Mouse (Mus musculus): ENCODE data around the gene Gm26602. TPM values are rescaled to one million over a fixed set of nuclear protein-coding genes. Genes with fewer than 3 reads are reported as not detected.

The Gm26602 gene
- polyA plus RNA-seq, 1 experiment from 2014 or later, result 4.3 TPM

GRCm38 (mm10) chr10:79934272-79934721 lies 23.6 kb downstream of the Gm26602 start:
- no peaks in the 10 kb centered on the region for H3K9me3 ChIP-seq (replicated peaks; ENCODE audit: control insufficient read depth, low read length)
- no peak overlapping the region for H3K4me3 ChIP-seq (ENCODE audit: low read depth, low read length)
- ATAC-seq (replicated peaks; ENCODE audit: insufficient number of reproducible peaks, low FRiP score, low TSS enrichment, low read depth), result no peak
- WGBS, result 73% methylated on average over 13 of the region's 13 CpGs
- H3K4me1 ChIP-seq (ENCODE audit: control insufficient read depth, insufficient read depth, low read length), result peaks cover 11% of the 10 kb centered on the region; the same call in 1 of the 2 replicates
- no peaks in the 10 kb centered on the region for H3K27me3 ChIP-seq (ENCODE audit: control insufficient read depth, insufficient read depth, low read length)
- H3K4me2 ChIP-seq (ENCODE audit: low read depth, low read length), result no peak overlapping the region
- no peak for DNase-seq (ENCODE audit: low spot score)
- H3K9ac ChIP-seq (replicated peaks; ENCODE audit: low read length), result no peak overlapping the region
- H3K27ac ChIP-seq (replicated peaks; ENCODE audit: low read depth, low read length), result no peak overlapping the region
- no peaks in the 10 kb centered on the region; the same call in 1 of the 2 replicates for H3K36me3 ChIP-seq (replicated peaks; ENCODE audit: control insufficient read depth, insufficient read depth, low read depth, low read length)

GRCm38 (mm10) chr10:79934794-79935569 lies 24.3 kb downstream of the Gm26602 start:
- no peaks in the 10 kb centered on the region for H3K9me3 ChIP-seq (replicated peaks; ENCODE audit: control insufficient read depth, low read length)
- no peak overlapping the region for H3K4me3 ChIP-seq (ENCODE audit: low read depth, low read length)
- 85% methylated on average over 16 of the region's 16 CpGs for WGBS
- no peak overlapping the region for H3K27ac ChIP-seq (replicated peaks; ENCODE audit: low read depth, low read length)
- no peak overlapping the region for H3K9ac ChIP-seq (replicated peaks; ENCODE audit: low read length)
- H3K36me3 ChIP-seq (replicated peaks; ENCODE audit: control insufficient read depth, insufficient read depth, low read depth, low read length), result no peaks in the 10 kb centered on the region; the same call in 1 of the 2 replicates
- DNase-seq (ENCODE audit: low spot score) (no peak), ATAC-seq (replicated peaks; ENCODE audit: insufficient number of reproducible peaks, low FRiP score, low TSS enrichment, low read depth) (no peak)
- no peaks in the 10 kb centered on the region for H3K27me3 ChIP-seq (ENCODE audit: control insufficient read depth, insufficient read depth, low read length)
- H3K4me1 ChIP-seq (ENCODE audit: control insufficient read depth, insufficient read depth, low read length), result peaks cover 11% of the 10 kb centered on the region; the same call in 1 of the 2 replicates
- H3K4me2 ChIP-seq (ENCODE audit: low read depth, low read length), result no peak overlapping the region

GRCm38 (mm10) chr10:79936284-79936910 lies 25.7 kb downstream of the Gm26602 start:
- ATAC-seq (replicated peaks; ENCODE audit: insufficient number of reproducible peaks, low FRiP score, low TSS enrichment, low read depth), result no peak
- Histone ChIP-seq H3K4me1 (ENCODE audit: control insufficient read depth, insufficient read depth, low read length) (peaks cover 11% of the 10 kb centered on the region; the same call in 1 of the 2 replicates), H3K4me2 (ENCODE audit: low read depth, low read length) (no peak overlapping the region), H3K4me3 (ENCODE audit: low read depth, low read length) (no peak overlapping the region), H3K27me3 (ENCODE audit: control insufficient read depth, insufficient read depth, low read length) (no peaks in the 10 kb centered on the region), H3K9ac (replicated peaks; ENCODE audit: low read length) (no peak overlapping the region), H3K27ac (replicated peaks; ENCODE audit: low read depth, low read length) (no peak overlapping the region), H3K9me3 (replicated peaks; ENCODE audit: control insufficient read depth, low read length) (no peaks in the 10 kb centered on the region), H3K36me3 (replicated peaks; ENCODE audit: control insufficient read depth, insufficient read depth, low read depth, low read length) (no peaks in the 10 kb centered on the region; the same call in 1 of the 2 replicates)
- WGBS, result 65% methylated on average over 10 of the region's 10 CpGs
- DNase-seq (ENCODE audit: low spot score), result no peak

GRCm38 (mm10) chr10:79936911-79937441 lies 26.3 kb downstream of the Gm26602 start:
- Histone ChIP-seq H3K4me2 (ENCODE audit: low read depth, low read length) (no peak overlapping the region), H3K4me3 (ENCODE audit: low read depth, low read length) (no peak overlapping the region), H3K9ac (replicated peaks; ENCODE audit: low read length) (no peak overlapping the region), H3K27me3 (ENCODE audit: control insufficient read depth, insufficient read depth, low read length) (no peaks in the 10 kb centered on the region), H3K27ac (replicated peaks; ENCODE audit: low read depth, low read length) (no peak overlapping the region), H3K9me3 (replicated peaks; ENCODE audit: control insufficient read depth, low read length) (no peaks in the 10 kb centered on the region), H3K36me3 (replicated peaks; ENCODE audit: control insufficient read depth, insufficient read depth, low read depth, low read length) (no peaks in the 10 kb centered on the region), H3K4me1 (ENCODE audit: control insufficient read depth, insufficient read depth, low read length) (peaks cover 9% of the 10 kb centered on the region; the same call in 1 of the 2 replicates)
- WGBS, result 83% methylated on average over 27 of the region's 27 CpGs
- DNase-seq (ENCODE audit: low spot score) (no peak), ATAC-seq (replicated peaks; ENCODE audit: insufficient number of reproducible peaks, low FRiP score, low TSS enrichment, low read depth) (no peak)

- Histone ChIP-seq H3K4me2 (ENCODE audit: low read depth, low read length) (no peak overlapping the region; the same call in 1 of the 2 replicates), H3K9me3 (replicated peaks; ENCODE audit: control insufficient read depth, low read length) (no peaks in the 10 kb centered on the region), H3K4me3 (ENCODE audit: low read depth, low read length) (no peak overlapping the region), H3K4me1 (ENCODE audit: control insufficient read depth, insufficient read depth, low read length) (peaks cover 1% of the 10 kb centered on the region; the same call in 1 of the 2 replicates), H3K27ac (replicated peaks; ENCODE audit: low read depth, low read length) (no peak overlapping the region), H3K27me3 (ENCODE audit: control insufficient read depth, insufficient read depth, low read length) (no peaks in the 10 kb centered on the region), H3K36me3 (replicated peaks; ENCODE audit: control insufficient read depth, insufficient read depth, low read depth, low read length) (no peaks in the 10 kb centered on the region), H3K9ac (replicated peaks; ENCODE audit: low read length) (no peak overlapping the region)
- no peak for ATAC-seq (replicated peaks; ENCODE audit: insufficient number of reproducible peaks, low FRiP score, low TSS enrichment, low read depth)
- DNase-seq (ENCODE audit: low spot score), result no peak
- 41% methylated on average over 11 of the region's 11 CpGs for WGBS
These were observed 27.3 kb downstream of the Gm26602 start for GRCm38 (mm10) chr10:79937775-79938526.

GRCm38 (mm10) chr10:79940749-79941148 lies 30.1 kb downstream of the Gm26602 start:
- no peak overlapping the region for H3K27ac ChIP-seq (replicated peaks; ENCODE audit: low read depth, low read length)
- H3K9ac ChIP-seq (replicated peaks; ENCODE audit: low read length), result no peak overlapping the region
- H3K4me2 ChIP-seq (ENCODE audit: low read depth, low read length), result no peak overlapping the region

GRCm38 (mm10) chr10:79942988-79943387 lies 32.3 kb downstream of the Gm26602 start:
- H3K9me3 ChIP-seq (replicated peaks; ENCODE audit: control insufficient read depth, low read length), result no peaks in the 10 kb centered on the region
- WGBS, result 91% methylated on average over 1 of the region's 1 CpGs
- H3K36me3 ChIP-seq (replicated peaks; ENCODE audit: control insufficient read depth, insufficient read depth, low read depth, low read length), result no peaks in the 10 kb centered on the region
- no peak overlapping the region for H3K4me2 ChIP-seq (ENCODE audit: low read depth, low read length)
- no peak overlapping the region for H3K9ac ChIP-seq (replicated peaks; ENCODE audit: low read length)
- H3K27ac ChIP-seq (replicated peaks; ENCODE audit: low read depth, low read length), result no peak overlapping the region
- peaks cover 14% of the 10 kb centered on the region for H3K4me1 ChIP-seq (ENCODE audit: control insufficient read depth, insufficient read depth, low read length)
- DNase-seq (ENCODE audit: low spot score) (no peak), ATAC-seq (replicated peaks; ENCODE audit: insufficient number of reproducible peaks, low FRiP score, low TSS enrichment, low read depth) (no peak)
- H3K4me3 ChIP-seq (ENCODE audit: low read depth, low read length), result no peak overlapping the region
- H3K27me3 ChIP-seq (ENCODE audit: control insufficient read depth, insufficient read depth, low read length), result no peaks in the 10 kb centered on the region

More at GRCm38 (mm10) chr10:79940749-79941148, 30.1 kb downstream of the Gm26602 start:
- DNase-seq (ENCODE audit: low spot score) (no peak), ATAC-seq (replicated peaks; ENCODE audit: insufficient number of reproducible peaks, low FRiP score, low TSS enrichment, low read depth) (no peak)
- 64% methylated on average over 7 of the region's 7 CpGs for WGBS
- H3K4me1 ChIP-seq (ENCODE audit: control insufficient read depth, insufficient read depth, low read length), result peaks cover 5% of the 10 kb centered on the region; the same call in 1 of the 2 replicates
- H3K36me3 ChIP-seq (replicated peaks; ENCODE audit: control insufficient read depth, insufficient read depth, low read depth, low read length), result no peaks in the 10 kb centered on the region
- H3K4me3 ChIP-seq (ENCODE audit: low read depth, low read length), result no peak overlapping the region
- no peaks in the 10 kb centered on the region for H3K27me3 ChIP-seq (ENCODE audit: control insufficient read depth, insufficient read depth, low read length)
- no peaks in the 10 kb centered on the region for H3K9me3 ChIP-seq (replicated peaks; ENCODE audit: control insufficient read depth, low read length)

All from embryonic facial prominence, embryonic 11.5 days (tissue).